Mouse (Mus musculus): ENCODE measurements around the gene Ikbkg. TPM values are rescaled to one million over a fixed set of nuclear protein-coding genes. Genes with fewer than 3 reads are reported as not detected.

The Ikbkg gene
- polyA plus RNA-seq, 1 experiment from 2014 or later, result 22.9 TPM

Other genes with a start within 250 kb of the Ikbkg start
- gene Tex28, start 225.5 kb upstream of the Ikbkg start, polyA plus RNA-seq (2014; fragmentation: Nextera tagmentation; extraction: Ambion mirVana), result not detected in 2 replicates
- gene Tktl1, start 216.0 kb upstream of the Ikbkg start, polyA plus RNA-seq (2014; fragmentation: Nextera tagmentation; extraction: Ambion mirVana), result 0.11 TPM in 1 of 2 replicates, not detected in the other
- 88.1 and 103 TPM in 2 replicates for gene Flna, start 143.5 kb upstream of the Ikbkg start, polyA plus RNA-seq (2014; fragmentation: Nextera tagmentation; extraction: Ambion mirVana)
- gene Emd, start 138.6 kb upstream of the Ikbkg start, polyA plus RNA-seq (2014; fragmentation: Nextera tagmentation; extraction: Ambion mirVana), result 26.1 and 37.9 TPM in 2 replicates
- gene Rpl10, start 122.5 kb upstream of the Ikbkg start, polyA plus RNA-seq (2014; fragmentation: Nextera tagmentation; extraction: Ambion mirVana), result 528 and 677 TPM in 2 replicates
- gene Taz, start 111.4 kb upstream of the Ikbkg start, polyA plus RNA-seq (2014; fragmentation: Nextera tagmentation; extraction: Ambion mirVana), result 60.2 and 65.0 TPM in 2 replicates
- 2.9 and 3.1 TPM in 2 replicates for gene Dnase1l1, start 111.0 kb upstream of the Ikbkg start, polyA plus RNA-seq (2014; fragmentation: Nextera tagmentation; extraction: Ambion mirVana)
- 168 and 185 TPM in 2 replicates for gene Atp6ap1, start 96.2 kb upstream of the Ikbkg start, polyA plus RNA-seq (2014; fragmentation: Nextera tagmentation; extraction: Ambion mirVana)
- 614 and 712 TPM in 2 replicates for gene Gdi1, start 88.3 kb upstream of the Ikbkg start, polyA plus RNA-seq (2014; fragmentation: Nextera tagmentation; extraction: Ambion mirVana)
- gene Fam50a, start 80.3 kb upstream of the Ikbkg start, polyA plus RNA-seq (2014; fragmentation: Nextera tagmentation; extraction: Ambion mirVana), result 42.6 and 54.4 TPM in 2 replicates
- 36.4 and 47.5 TPM in 2 replicates for gene Plxna3, start 64.2 kb upstream of the Ikbkg start, polyA plus RNA-seq (2014; fragmentation: Nextera tagmentation; extraction: Ambion mirVana)
- gene Lage3, start 39.7 kb upstream of the Ikbkg start, polyA plus RNA-seq (2014; fragmentation: Nextera tagmentation; extraction: Ambion mirVana), result 90.8 and 109 TPM in 2 replicates
- gene Ubl4a, start 20.1 kb upstream of the Ikbkg start, polyA plus RNA-seq (2014; fragmentation: Nextera tagmentation; extraction: Ambion mirVana), result 77.7 and 81.5 TPM in 2 replicates
- gene Slc10a3, start 19.9 kb upstream of the Ikbkg start, polyA plus RNA-seq (2014; fragmentation: Nextera tagmentation; extraction: Ambion mirVana), result 6.8 and 7.8 TPM in 2 replicates
- gene Fam3a, start within 50 bp of the Ikbkg start, polyA plus RNA-seq (2014; fragmentation: Nextera tagmentation; extraction: Ambion mirVana), result 29.8 and 35.2 TPM in 2 replicates
- gene G6pdx, start 35.9 kb downstream of the Ikbkg start, polyA plus RNA-seq (2014; fragmentation: Nextera tagmentation; extraction: Ambion mirVana), result 67.9 and 68.4 TPM in 2 replicates
- not detected in 2 replicates for gene Gm6880, start 88.1 kb downstream of the Ikbkg start, polyA plus RNA-seq (2014; fragmentation: Nextera tagmentation; extraction: Ambion mirVana)
- not detected in 2 replicates for gene Olfr1326-ps1, start 181.6 kb downstream of the Ikbkg start, polyA plus RNA-seq (2014; fragmentation: Nextera tagmentation; extraction: Ambion mirVana)
- not detected in 2 replicates for gene Olfr1325, start 199.4 kb downstream of the Ikbkg start, polyA plus RNA-seq (2014; fragmentation: Nextera tagmentation; extraction: Ambion mirVana)